Mouse (Mus musculus) hindbrain, embryonic 14.5 days (tissue): ENCODE measurements around the gene Gmppb. TPM values are rescaled to one million over a fixed set of nuclear protein-coding genes. Genes with fewer than 3 reads are reported as not detected.

Experiments
- ATAC-seq: fragments of 200-750 bp; cut with Nextera tagmentation; 2 replicates; pipeline ENCODE4 v1.8.0; 2017; ENCODE audit warnings: moderate number of reproducible peaks, mild to moderate bottlenecking, moderate TSS enrichment, moderate library complexity; ENCODE audit not compliant: low FRiP score
- DNase-seq: peaks from one replicate; pipeline ENCODE4 v3.0.0-alpha.2; 2015; ENCODE audit warnings: low spot score
- H3K27ac ChIP-seq: fragments of 300-500 bp; sonication (generic); 2 replicates; pipeline ENCODE4 v1.5.1; 2014; ENCODE audit warnings: mild to moderate bottlenecking, moderate library complexity
- H3K27me3 ChIP-seq: fragments of 300-500 bp; sonication (generic); 2 replicates; pipeline ENCODE4 v1.6.1; 2014; ENCODE audit warnings: mild to moderate bottlenecking, low read length, mixed read lengths; ENCODE audit not compliant: control insufficient read depth, insufficient read depth
- H3K36me3 ChIP-seq: fragments of 300-500 bp; sonication (generic); replicated peaks from 2 replicates; pipeline ENCODE4 v1.6.1; 2014; ENCODE audit not compliant: control insufficient read depth, insufficient read depth
- H3K4me1 ChIP-seq: fragments of 300-500 bp; sonication (generic); replicated peaks from 2 replicates; pipeline ENCODE4 v1.6.1; 2014; ENCODE audit warnings: antibody characterized with exemption, low read length, mixed read lengths; ENCODE audit not compliant: control insufficient read depth, insufficient read depth
- H3K4me2 ChIP-seq: fragments of 300-500 bp; sonication (generic); replicated peaks from 2 replicates; pipeline ENCODE4 v1.6.1; 2014; ENCODE audit warnings: mild to moderate bottlenecking, moderate library complexity
- H3K4me3 ChIP-seq: fragments of 300-500 bp; sonication (generic); replicated peaks from 2 replicates; pipeline ENCODE4 v1.5.1; 2014; ENCODE audit warnings: mild to moderate bottlenecking, low read length
- H3K9ac ChIP-seq: fragments of 300-500 bp; sonication (generic); 2 replicates; pipeline ENCODE4 v1.6.1; 2014
- H3K9me3 ChIP-seq: fragments of 300-500 bp; sonication (generic); 2 replicates; pipeline ENCODE4 v1.6.1; 2016; ENCODE audit warnings: low read length; ENCODE audit not compliant: control insufficient read depth
- WGBS: fragments of 180-500 bp; shearing (Covaris S2); extraction: QIAGEN DNeasy Blood & Tissue Kit; methylation state at CpG from one replicate; pipeline ENCODE4 v1.1.7; 2014; 5-methylcytosine and 5-hydroxymethylcytosine counted together
- polyA plus RNA-seq: library from polyadenylated mRNA; unstranded; fragments of >200 nt; fragmentation: Nextera tagmentation; extraction: Ambion mirVana; gene quantifications from 2 replicates; pipeline ENCODE4 v1.2.1, GENCODE M21; 2014

Gmppb gene
- polyA plus RNA-seq, 1 experiment from 2014 or later, result 17.7 TPM

GRCm38 (mm10) chr9:108067900-108068299 lies 18.9 kb downstream of the Gmppb start:
- H3K27ac ChIP-seq, result no peak overlapping the region
- peak; percentile 92 for DNase-seq
- peak; percentile 47; the same call in 1 of the 2 replicates for ATAC-seq
- no peak overlapping the region for H3K4me2 ChIP-seq
- H3K36me3 ChIP-seq, result peaks cover 63% of the 10 kb centered on the region
- H3K9me3 ChIP-seq, result no peaks in the 10 kb centered on the region
- H3K9ac ChIP-seq, result no peak overlapping the region
- no peaks in the 10 kb centered on the region for H3K4me1 ChIP-seq
- no peak overlapping the region for H3K4me3 ChIP-seq
- H3K27me3 ChIP-seq, result no peaks in the 10 kb centered on the region
- 26% methylated on average over 8 of the region's 8 CpGs for WGBS

GRCm38 (mm10) chr9:108069007-108069406 lies 20.0 kb downstream of the Gmppb start:
- Histone ChIP-seq H3K36me3 (peaks cover 52% of the 10 kb centered on the region), H3K4me3 (no peak overlapping the region), H3K9me3 (no peaks in the 10 kb centered on the region), H3K27me3 (no peaks in the 10 kb centered on the region), H3K27ac (no peak overlapping the region), H3K9ac (no peak overlapping the region), H3K4me1 (no peaks in the 10 kb centered on the region), H3K4me2 (no peak overlapping the region)
- DNase-seq (no peak), ATAC-seq (no peak)
- WGBS, result 91% methylated on average over 9 of the region's 9 CpGs

- Histone ChIP-seq H3K27me3 (no peaks in the 10 kb centered on the region), H3K9ac (no peak overlapping the region), H3K4me3 (no peak overlapping the region), H3K27ac (no peak overlapping the region), H3K36me3 (peaks cover 47% of the 10 kb centered on the region), H3K9me3 (no peaks in the 10 kb centered on the region), H3K4me2 (no peak overlapping the region), H3K4me1 (no peaks in the 10 kb centered on the region)
- ATAC-seq, result no peak
- no peak for DNase-seq
- WGBS, result 95% methylated on average over 7 of the region's 7 CpGs
Observed at GRCm38 (mm10) chr9:108069529-108069928, 20.5 kb downstream of the Gmppb start.

GRCm38 (mm10) chr9:108071801-108072200 lies 22.8 kb downstream of the Gmppb start:
- Histone ChIP-seq H3K9me3 (no peaks in the 10 kb centered on the region), H3K27me3 (no peaks in the 10 kb centered on the region), H3K36me3 (peaks cover 44% of the 10 kb centered on the region), H3K9ac (no peak overlapping the region), H3K27ac (no peak overlapping the region), H3K4me3 (no peak overlapping the region), H3K4me2 (no peak overlapping the region), H3K4me1 (no peaks in the 10 kb centered on the region)
- no peak for DNase-seq
- ATAC-seq, result no peak
- WGBS, result 92% methylated on average over 4 of the region's 4 CpGs

- ATAC-seq, result no peak
- Histone ChIP-seq H3K9ac (no peak overlapping the region), H3K36me3 (peaks cover 48% of the 10 kb centered on the region), H3K4me2 (no peak overlapping the region), H3K4me1 (no peaks in the 10 kb centered on the region), H3K4me3 (no peak overlapping the region), H3K9me3 (no peaks in the 10 kb centered on the region), H3K27ac (no peak overlapping the region), H3K27me3 (no peaks in the 10 kb centered on the region)
- no peak for DNase-seq
- WGBS, result 76% methylated on average over 9 of the region's 9 CpGs
Observed at GRCm38 (mm10) chr9:108072481-108072924, 23.5 kb downstream of the Gmppb start.

GRCm38 (mm10) chr9:108073141-108073930 lies 24.3 kb downstream of the Gmppb start:
- Histone ChIP-seq H3K27ac (no peak overlapping the region), H3K9ac (no peak overlapping the region), H3K9me3 (no peaks in the 10 kb centered on the region), H3K4me1 (peaks cover 8% of the 10 kb centered on the region), H3K4me2 (no peak overlapping the region), H3K4me3 (no peak overlapping the region), H3K27me3 (no peaks in the 10 kb centered on the region), H3K36me3 (peaks cover 48% of the 10 kb centered on the region)
- DNase-seq, result no peak
- 66% methylated on average over 7 of the region's 7 CpGs for WGBS
- ATAC-seq, result no peak

- ATAC-seq (no peak), DNase-seq (no peak)
- Histone ChIP-seq H3K36me3 (peaks cover 23% of the 10 kb centered on the region), H3K4me3 (peak within 1 kb of the TSS; percentile 84), H3K9ac (peak within 1 kb of the TSS; percentile 96), H3K27ac (no peak within 1 kb of the TSS), H3K9me3 (no peaks in the 10 kb centered on the region), H3K4me2 (peak within 1 kb of the TSS; percentile 96), H3K4me1 (peaks cover 15% of the 10 kb centered on the region), H3K27me3 (peaks cover 29% of the 10 kb centered on the region)
- 80% methylated on average over 5 of the region's 5 CpGs for WGBS
Observed at GRCm38 (mm10) chr9:108080168-108080567, 31.1 kb downstream of the Gmppb start, which contains the start of gene Mst1. Mst1 (plus strand) TSS chr9:108080436.

- Histone ChIP-seq H3K36me3 (peaks cover 35% of the 10 kb centered on the region), H3K4me3 (peak overlapping the region; percentile 7; the same call in 1 of the 2 replicates), H3K4me1 (peaks cover 15% of the 10 kb centered on the region), H3K9me3 (no peaks in the 10 kb centered on the region), H3K4me2 (peak overlapping the region; percentile 30), H3K27me3 (peaks cover 29% of the 10 kb centered on the region), H3K9ac (peak overlapping the region; percentile 24), H3K27ac (no peak overlapping the region)
- 7% methylated on average over 19 of the region's 19 CpGs for WGBS
- no peak for ATAC-seq
- DNase-seq, result no peak
Observed at GRCm38 (mm10) chr9:108082549-108082948, 33.5 kb downstream of the Gmppb start.

- peaks cover 11% of the 10 kb centered on the region for H3K4me1 ChIP-seq
- no peak for ATAC-seq
- no peak within 1 kb of the TSS for H3K27ac ChIP-seq
- H3K36me3 ChIP-seq, result peaks cover 40% of the 10 kb centered on the region
- H3K9me3 ChIP-seq, result no peaks in the 10 kb centered on the region
- WGBS, result 43% methylated on average over 12 of the region's 12 CpGs
- H3K4me2 ChIP-seq, result peak within 1 kb of the TSS; percentile 30
- no peak for DNase-seq
- H3K4me3 ChIP-seq, result peak within 1 kb of the TSS; percentile 7; the same call in 1 of the 2 replicates
- peaks cover 29% of the 10 kb centered on the region for H3K27me3 ChIP-seq
- H3K9ac ChIP-seq, result peak within 1 kb of the TSS; percentile 24
Observed at GRCm38 (mm10) chr9:108082988-108083431, 34.0 kb downstream of the Gmppb start, which contains the start of gene Rnf123. Rnf123 (minus strand) TSS chr9:108083346.
